Mouse (Mus musculus): ENCODE results near the gene Phospho1. TPM values are rescaled to one million over a fixed set of nuclear protein-coding genes. Genes with fewer than 3 reads are reported as not detected.

Gene Phospho1
- 2.3 and 4.6 TPM in 2 replicates for polyA plus RNA-seq (2015; fragmentation: Nextera tagmentation; extraction: Ambion mirVana)

GRCm38 (mm10) chr11:95824071-95824876, at the start of gene Phospho1:
Gene Phospho1 (plus strand): TSS chr11:95824499.
- Histone ChIP-seq H3K36me3 (no peaks in the 10 kb centered on the region), H3K27ac (peak within 1 kb of the TSS; percentile 39; the same call in 1 of the 2 replicates), H3K27me3 (peaks cover 76% of the 10 kb centered on the region), H3K4me1 (peaks cover 9% of the 10 kb centered on the region), H3K4me3 (peak within 1 kb of the TSS; percentile 63), H3K9me3 (no peaks in the 10 kb centered on the region), H3K9ac (peak within 1 kb of the TSS; percentile 77), H3K4me2 (peak within 1 kb of the TSS; percentile 96)
- peak; percentile 85 for ATAC-seq (ENCODE audit: insufficient number of reproducible peaks, insufficient read depth, low FRiP score, low TSS enrichment, low read depth)
- WGBS: under 1% methylated on average over 77 of the region's 78 CpGs

DNA sequence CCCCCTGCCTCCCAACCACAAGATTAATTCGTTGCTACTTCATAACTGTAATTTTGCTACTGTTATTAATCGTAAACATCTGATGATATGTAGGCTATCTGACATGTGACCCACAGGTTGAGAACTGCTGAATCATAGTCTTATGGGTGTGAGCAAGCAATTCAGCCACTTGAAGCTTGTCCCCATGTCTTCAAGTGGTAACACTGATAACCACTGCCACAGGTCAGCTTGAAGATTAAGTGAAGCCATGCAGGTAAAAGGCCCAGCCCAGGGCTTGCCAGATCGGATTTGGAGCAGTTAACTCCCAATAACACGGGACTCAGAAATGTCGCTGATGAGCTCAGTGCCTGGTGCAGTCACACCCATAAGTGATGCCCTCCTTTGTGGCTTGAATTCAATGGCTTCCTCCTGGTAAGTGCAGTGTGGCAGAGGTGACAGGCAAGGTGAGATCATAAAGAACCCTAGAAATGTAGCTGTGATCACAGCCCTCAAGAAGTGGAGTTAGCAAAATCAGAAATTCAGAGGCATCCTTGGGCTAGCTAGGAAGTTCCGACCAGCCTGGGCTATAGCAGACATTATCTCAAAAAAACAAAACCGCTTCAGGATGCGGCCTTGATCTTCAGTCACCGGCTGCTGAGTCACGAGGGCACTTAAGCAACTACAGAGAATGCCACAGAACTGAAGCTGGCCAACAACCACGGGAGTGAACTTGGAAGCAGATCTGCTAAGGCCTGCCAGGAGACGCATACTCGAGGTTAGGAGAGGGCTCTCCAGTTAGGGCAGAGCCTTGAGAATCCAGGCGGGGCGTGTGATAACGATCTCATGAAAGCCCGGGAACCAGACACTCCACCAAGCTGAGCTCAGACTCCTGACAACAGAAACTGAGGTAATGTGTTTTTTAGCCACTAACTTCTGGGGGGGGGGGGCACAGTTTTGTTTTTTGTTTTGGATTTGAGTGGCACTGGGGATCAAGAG, 46.7 kb upstream of the Phospho1 start:
- no peaks in the 10 kb centered on the region for H3K27me3 ChIP-seq
- H3K4me3 ChIP-seq: no peak overlapping the region
- 0 out of 2 replicates have a peak, but pooled peaks cover 6% of the 10 kb centered on the region for H3K4me1 ChIP-seq
- no peak for ATAC-seq (ENCODE audit: insufficient number of reproducible peaks, insufficient read depth, low FRiP score, low TSS enrichment, low read depth)
- no peak overlapping the region for H3K9ac ChIP-seq
- H3K9me3 ChIP-seq: no peaks in the 10 kb centered on the region
- 65% methylated on average over 17 of the region's 17 CpGs for WGBS
- H3K4me2 ChIP-seq: no peak overlapping the region
- H3K36me3 ChIP-seq: peaks cover 13% of the 10 kb centered on the region
- peak overlapping the region; percentile 55; the same call in 1 of the 2 replicates for H3K27ac ChIP-seq

DNA sequence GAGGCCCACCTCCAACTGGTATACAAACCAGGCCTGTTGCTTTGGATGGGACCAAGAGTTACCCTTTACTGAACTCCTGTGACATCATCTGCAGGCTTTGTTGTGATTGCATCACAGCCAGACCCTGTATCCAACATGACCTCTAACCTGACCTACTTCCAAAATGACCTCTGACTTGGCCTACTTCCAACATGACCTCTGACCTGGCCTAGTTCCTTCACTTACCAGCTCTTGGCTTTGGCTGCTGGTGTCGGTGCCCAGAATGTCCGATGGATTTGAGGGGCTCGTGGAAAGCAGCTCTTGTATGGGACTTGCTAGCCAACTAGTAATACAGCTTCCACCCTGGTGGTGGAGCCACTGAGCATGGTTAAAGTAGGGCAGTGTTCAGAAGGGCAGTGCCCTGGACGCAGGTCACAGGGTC, 45.5 kb upstream of the Phospho1 start:
- H3K27me3 ChIP-seq: no peaks in the 10 kb centered on the region
- peaks cover 11% of the 10 kb centered on the region for H3K36me3 ChIP-seq
- no peak overlapping the region for H3K9ac ChIP-seq

DNA sequence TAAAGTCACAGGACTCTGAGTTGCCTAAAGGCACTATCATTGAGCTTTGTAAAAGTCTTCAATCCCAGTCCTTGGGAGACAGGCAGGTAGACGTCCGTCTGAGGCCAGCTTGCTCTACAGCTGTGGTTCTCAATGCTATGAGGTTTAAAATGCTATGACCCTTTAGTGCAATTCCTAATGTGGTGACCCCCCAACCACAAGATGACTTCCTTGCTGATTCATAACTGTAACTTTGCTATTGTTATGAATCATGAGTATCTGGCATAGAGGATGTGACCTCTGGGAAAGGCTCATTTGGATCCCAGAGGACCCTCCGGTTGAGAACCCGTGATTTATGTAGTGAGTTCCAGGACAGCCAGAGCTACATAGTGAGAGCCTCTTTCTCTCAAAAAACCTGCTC, 44.9 kb upstream of the Phospho1 start:
- no peaks in the 10 kb centered on the region for H3K27me3 ChIP-seq
- H3K4me1 ChIP-seq: 0 out of 2 replicates have a peak, but pooled peaks cover 6% of the 10 kb centered on the region
- WGBS: 88% methylated on average over 4 of the region's 4 CpGs
- no peak overlapping the region for H3K4me2 ChIP-seq
- H3K36me3 ChIP-seq: peaks cover 10% of the 10 kb centered on the region
- ATAC-seq (ENCODE audit: insufficient number of reproducible peaks, insufficient read depth, low FRiP score, low TSS enrichment, low read depth): no peak
- H3K9ac ChIP-seq: no peak overlapping the region
- H3K9me3 ChIP-seq: no peaks in the 10 kb centered on the region
- H3K27ac ChIP-seq: no peak overlapping the region
- no peak overlapping the region for H3K4me3 ChIP-seq

More for the DNA sequence above, 45.5 kb upstream of the Phospho1 start:
- Histone ChIP-seq H3K4me2 (no peak overlapping the region), H3K27ac (no peak overlapping the region), H3K4me3 (no peak overlapping the region), H3K4me1 (0 out of 2 replicates have a peak, but pooled peaks cover 6% of the 10 kb centered on the region), H3K9me3 (no peaks in the 10 kb centered on the region)
- ATAC-seq (ENCODE audit: insufficient number of reproducible peaks, insufficient read depth, low FRiP score, low TSS enrichment, low read depth): no peak
- WGBS: 78% methylated on average over 4 of the region's 4 CpGs

DNA sequence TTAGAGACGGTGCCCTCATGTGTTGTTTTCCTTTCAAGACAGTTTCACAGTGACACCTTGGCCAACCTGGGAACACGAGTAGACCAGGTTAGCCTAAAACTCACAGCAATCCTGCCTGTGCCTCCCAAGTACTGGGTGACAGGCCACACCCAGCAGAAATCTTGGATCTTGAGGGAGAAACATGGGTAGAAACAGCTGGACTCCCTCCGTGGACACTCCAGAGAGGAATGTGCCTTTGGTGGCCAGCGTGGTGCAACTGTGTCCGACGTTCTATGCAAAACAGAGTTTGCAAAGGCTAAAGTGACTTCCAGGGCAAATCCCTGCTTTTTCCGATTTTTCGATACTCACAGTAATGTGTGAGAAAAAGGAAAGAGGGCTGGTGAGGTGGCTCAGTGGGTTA, 43.8 kb upstream of the Phospho1 start:
- H3K4me1 ChIP-seq: 0 out of 2 replicates have a peak, but pooled peaks cover 6% of the 10 kb centered on the region
- H3K9ac ChIP-seq: no peak overlapping the region
- 94% methylated on average over 8 of the region's 8 CpGs for WGBS
- no peaks in the 10 kb centered on the region for H3K9me3 ChIP-seq
- peaks cover 6% of the 10 kb centered on the region for H3K36me3 ChIP-seq
- no peak for ATAC-seq (ENCODE audit: insufficient number of reproducible peaks, insufficient read depth, low FRiP score, low TSS enrichment, low read depth)
- no peak overlapping the region for H3K4me2 ChIP-seq
- no peaks in the 10 kb centered on the region for H3K27me3 ChIP-seq
- H3K27ac ChIP-seq: no peak overlapping the region
- no peak overlapping the region for H3K4me3 ChIP-seq

GRCm38 (mm10) chr11:95781557-95781956, 42.7 kb upstream of the Phospho1 start:
- Histone ChIP-seq H3K27ac (no peak overlapping the region), H3K4me3 (no peak overlapping the region), H3K36me3 (no peaks in the 10 kb centered on the region), H3K9ac (no peak overlapping the region), H3K4me1 (0 out of 2 replicates have a peak, but pooled peaks cover 6% of the 10 kb centered on the region), H3K9me3 (no peaks in the 10 kb centered on the region), H3K4me2 (no peak overlapping the region), H3K27me3 (no peaks in the 10 kb centered on the region)
- no peak for ATAC-seq (ENCODE audit: insufficient number of reproducible peaks, insufficient read depth, low FRiP score, low TSS enrichment, low read depth)
- 77% methylated on average over 11 of the region's 11 CpGs for WGBS

- no peak for ATAC-seq (ENCODE audit: insufficient number of reproducible peaks, insufficient read depth, low FRiP score, low TSS enrichment, low read depth)
- H3K4me3 ChIP-seq: no peak overlapping the region
- H3K27ac ChIP-seq: no peak overlapping the region
- no peaks in the 10 kb centered on the region for H3K4me1 ChIP-seq
- WGBS: 84% methylated on average over 4 of the region's 4 CpGs
- no peaks in the 10 kb centered on the region for H3K27me3 ChIP-seq
- no peaks in the 10 kb centered on the region for H3K36me3 ChIP-seq
- H3K4me2 ChIP-seq: no peak overlapping the region
- no peak overlapping the region for H3K9ac ChIP-seq
- H3K9me3 ChIP-seq: no peaks in the 10 kb centered on the region
Measured at GRCm38 (mm10) chr11:95783457-95783856, 40.8 kb upstream of the Phospho1 start.

DNA sequence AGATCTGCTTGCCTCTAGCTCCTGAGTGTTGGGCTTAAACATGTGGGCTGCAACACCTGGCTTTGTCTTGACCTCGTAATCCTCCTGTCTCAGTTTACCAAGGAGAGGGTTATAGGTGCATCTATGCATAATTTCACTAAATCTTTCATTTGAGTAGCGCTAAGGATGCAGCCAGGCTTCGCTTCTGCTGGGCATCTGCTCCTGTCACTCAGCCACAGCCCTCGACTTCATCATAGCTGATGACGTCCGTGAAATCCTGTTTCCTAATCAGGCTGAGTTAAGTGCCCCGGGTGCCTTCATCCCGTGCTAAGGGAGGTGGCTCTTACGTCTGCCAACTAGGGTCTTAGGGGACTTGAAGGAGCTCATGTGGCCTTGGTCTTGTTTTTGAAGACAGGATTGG, 40.3 kb upstream of the Phospho1 start:
- H3K27me3 ChIP-seq: no peaks in the 10 kb centered on the region
- no peak overlapping the region for H3K27ac ChIP-seq
- no peak overlapping the region for H3K9ac ChIP-seq
- no peak for ATAC-seq (ENCODE audit: insufficient number of reproducible peaks, insufficient read depth, low FRiP score, low TSS enrichment, low read depth)
- H3K4me3 ChIP-seq: no peak overlapping the region
- no peaks in the 10 kb centered on the region for H3K9me3 ChIP-seq
- WGBS: 78% methylated on average over 9 of the region's 9 CpGs
- no peaks in the 10 kb centered on the region for H3K4me1 ChIP-seq
- H3K36me3 ChIP-seq: no peaks in the 10 kb centered on the region
- no peak overlapping the region for H3K4me2 ChIP-seq

DNA sequence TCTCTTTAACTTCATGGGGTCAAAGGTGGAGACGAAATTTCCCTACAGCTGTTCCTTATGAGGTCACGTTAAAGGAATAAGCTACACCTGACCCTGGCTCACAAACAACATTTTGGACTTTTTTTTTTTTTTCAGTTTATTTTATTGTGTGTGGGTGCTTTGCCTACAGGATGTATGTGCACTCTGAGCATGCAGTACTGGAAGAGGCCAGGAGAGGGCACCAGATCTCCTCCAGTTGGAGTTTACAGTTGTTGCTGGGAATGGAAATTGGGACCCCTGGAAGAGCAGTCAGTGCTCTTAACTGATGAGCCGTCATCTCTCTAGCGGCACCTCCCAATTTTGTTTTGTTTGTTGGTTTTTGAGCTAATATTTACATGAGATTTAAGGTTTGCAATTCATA, 38.6 kb upstream of the Phospho1 start:
- no peak overlapping the region for H3K27ac ChIP-seq

GRCm38 (mm10) chr11:95786511-95786910, 37.8 kb upstream of the Phospho1 start:
- Histone ChIP-seq H3K9me3 (no peaks in the 10 kb centered on the region), H3K27me3 (no peaks in the 10 kb centered on the region), H3K4me1 (no peaks in the 10 kb centered on the region), H3K4me3 (no peak overlapping the region), H3K4me2 (no peak overlapping the region), H3K9ac (no peak overlapping the region), H3K36me3 (no peaks in the 10 kb centered on the region), H3K27ac (no peak overlapping the region)
- WGBS: 89% methylated on average over 6 of the region's 6 CpGs
- ATAC-seq (ENCODE audit: insufficient number of reproducible peaks, insufficient read depth, low FRiP score, low TSS enrichment, low read depth): no peak

More for the DNA sequence above, 38.6 kb upstream of the Phospho1 start:
- H3K27me3 ChIP-seq: no peaks in the 10 kb centered on the region
- H3K4me2 ChIP-seq: no peak overlapping the region
- H3K4me3 ChIP-seq: no peak overlapping the region
- H3K9ac ChIP-seq: no peak overlapping the region
- 92% methylated on average over 4 of the region's 4 CpGs for WGBS
- H3K9me3 ChIP-seq: no peaks in the 10 kb centered on the region
- ATAC-seq (ENCODE audit: insufficient number of reproducible peaks, insufficient read depth, low FRiP score, low TSS enrichment, low read depth): no peak
- H3K36me3 ChIP-seq: no peaks in the 10 kb centered on the region
- H3K4me1 ChIP-seq: no peaks in the 10 kb centered on the region

DNA sequence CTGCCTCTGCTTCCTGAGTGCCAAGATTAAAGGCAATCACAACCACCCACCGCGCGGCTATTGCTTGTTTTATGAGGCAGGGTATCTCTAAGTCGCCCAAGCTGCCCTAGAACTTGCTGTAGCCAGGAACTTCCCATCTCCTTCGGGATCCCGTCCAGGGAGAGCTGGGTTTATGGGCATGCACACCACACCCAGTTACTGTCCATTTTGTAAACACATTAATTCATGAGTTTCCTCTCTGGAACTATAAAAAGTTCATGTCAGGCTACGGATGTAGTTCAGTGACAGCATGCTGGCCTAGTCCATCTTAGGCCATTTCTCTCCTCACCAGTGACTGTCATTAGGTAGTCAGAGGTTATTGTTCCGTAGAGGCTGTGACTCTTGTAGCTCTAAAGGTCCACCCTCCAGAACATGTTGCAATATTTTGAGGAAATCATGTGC, 34.8 kb upstream of the Phospho1 start:
- Histone ChIP-seq H3K27ac (no peak overlapping the region), H3K27me3 (no peaks in the 10 kb centered on the region), H3K4me3 (no peak overlapping the region), H3K4me1 (peaks cover 5% of the 10 kb centered on the region), H3K4me2 (no peak overlapping the region), H3K9ac (no peak overlapping the region), H3K9me3 (no peaks in the 10 kb centered on the region), H3K36me3 (no peaks in the 10 kb centered on the region)
- no peak for ATAC-seq (ENCODE audit: insufficient number of reproducible peaks, insufficient read depth, low FRiP score, low TSS enrichment, low read depth)
- WGBS: 85% methylated on average over 8 of the region's 8 CpGs
